Mouse (Mus musculus) megakaryocyte, embryonic 14.5 days (primary cell): ENCODE data around the gene Arhgap44.

Source experiments
- FLI1 ChIP-seq: IDR thresholded peaks from 2 replicates; pipeline ENCODE4 v1.6.1; 2012; ENCODE audit warnings: low read length, inconsistent platforms, mixed read lengths
- GATA1 ChIP-seq: IDR thresholded peaks from 3 replicates; pipeline ENCODE4 v1.6.1; 2012; ENCODE audit warnings: mixed read lengths, low read length, inconsistent platforms, borderline replicate concordance

- TF ChIP-seq FLI1 (no peak), GATA1 (no peak)
Observed at GRCm38 (mm10) chr11:65148441-65148840, 14.3 kb downstream of the Arhgap44 start.
